Mouse (Mus musculus) heart, embryonic 12.5 days (tissue): ENCODE measurements around the gene Tapbp. TPM values are rescaled to one million over a fixed set of nuclear protein-coding genes. Genes with fewer than 3 reads are reported as not detected.

Source experiments
- ATAC-seq: fragments of 200-750 bp; cut with Nextera tagmentation; 2 replicates; pipeline ENCODE4 v1.8.0; 2017; ENCODE audit warnings: moderate TSS enrichment, moderate library complexity; ENCODE audit not compliant: insufficient number of reproducible peaks, low FRiP score
- H3K27ac ChIP-seq: fragments of 300-500 bp; sonication (generic); 2 replicates; pipeline ENCODE4 v1.5.1; 2016; ENCODE audit warnings: mild to moderate bottlenecking, moderate library complexity; ENCODE audit not compliant: poor library complexity, severe bottlenecking
- H3K27me3 ChIP-seq: fragments of 300-500 bp; sonication (generic); replicated peaks from 2 replicates; pipeline ENCODE4 v1.6.1; 2016; ENCODE audit warnings: mild to moderate bottlenecking, moderate library complexity
- H3K36me3 ChIP-seq: fragments of 300-500 bp; sonication (generic); 2 replicates; pipeline ENCODE4 v1.6.1; 2016; ENCODE audit warnings: mild to moderate bottlenecking, moderate library complexity
- H3K4me1 ChIP-seq: fragments of 300-500 bp; sonication (generic); replicated peaks from 2 replicates; pipeline ENCODE4 v1.6.1; 2016; ENCODE audit warnings: mild to moderate bottlenecking
- H3K4me2 ChIP-seq: fragments of 300-500 bp; sonication (generic); 2 replicates; pipeline ENCODE4 v1.6.1; 2016; ENCODE audit warnings: mild to moderate bottlenecking, moderate library complexity
- H3K4me3 ChIP-seq: fragments of 300-500 bp; sonication (generic); 2 replicates; pipeline ENCODE4 v1.5.1; 2016; ENCODE audit warnings: mild to moderate bottlenecking
- H3K9ac ChIP-seq: fragments of 300-500 bp; sonication (generic); 2 replicates; pipeline ENCODE4 v1.6.1; 2016; ENCODE audit warnings: mild to moderate bottlenecking, moderate library complexity
- H3K9me3 ChIP-seq: fragments of 300-500 bp; sonication (generic); replicated peaks from 2 replicates; pipeline ENCODE4 v1.6.1; 2016; ENCODE audit warnings: mild to moderate bottlenecking, moderate library complexity
- WGBS: fragments of 180-500 bp; shearing (Covaris S2); methylation state at CpG from one replicate; pipeline ENCODE4 v1.1.7; 2016; 5-methylcytosine and 5-hydroxymethylcytosine counted together
- microRNA-seq: library from miRNA; unstranded; fragments of <30 nt; microRNA quantifications from one replicate; pipeline ENCODE4, GENCODE M21; 2017
- polyA plus RNA-seq: library from polyadenylated mRNA; unstranded; fragments of >200 nt; fragmentation: Nextera tagmentation; extraction: Ambion mirVana; gene quantifications from 2 replicates; pipeline ENCODE4 v1.2.1, GENCODE M21; 2016

The Tapbp gene
- polyA plus RNA-seq, 1 experiment from 2014 or later, result 29.4 TPM

DNA sequence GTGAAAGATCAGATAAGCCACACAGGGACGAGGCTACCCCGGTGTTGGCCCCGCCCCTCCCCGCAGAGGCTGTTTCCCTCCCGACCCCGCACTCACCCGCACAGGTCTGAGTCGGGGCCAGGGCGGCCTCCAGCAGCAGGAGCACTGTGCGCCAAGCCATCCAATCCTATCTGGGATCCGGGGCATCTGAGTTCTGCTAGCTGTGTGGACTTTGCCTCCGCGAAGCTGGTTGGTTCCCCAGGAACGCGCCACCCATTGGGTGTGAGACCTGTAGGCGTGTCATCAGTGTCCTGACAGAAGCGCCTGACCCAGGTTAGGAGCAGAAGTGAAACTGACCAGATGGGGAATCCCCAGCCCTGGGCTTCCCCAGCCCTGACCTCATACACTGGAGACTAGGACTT is 62.9 kb downstream of the Tapbp start:
- Histone ChIP-seq H3K4me2 (peak overlapping the region; percentile 70), H3K9ac (no peak overlapping the region; the same call in 1 of the 2 replicates), H3K27me3 (peaks cover 57% of the 10 kb centered on the region), H3K4me1 (peaks cover 22% of the 10 kb centered on the region), H3K27ac (no peak overlapping the region), H3K9me3 (no peaks in the 10 kb centered on the region), H3K36me3 (no peaks in the 10 kb centered on the region), H3K4me3 (peak overlapping the region; percentile 42)
- ATAC-seq, result peak; percentile 84
- WGBS, result under 1% methylated on average over 17 of the region's 17 CpGs

Small RNAs within 50 kb of the gene (microRNA-seq; reads per million reads assigned to microRNA genes)
- gene Gm27740, result not detected

Other genes with a start within 250 kb of the Tapbp start
- gene Hnrnpm, start 229.0 kb upstream of the Tapbp start, polyA plus RNA-seq, result 257 and 259 TPM in 2 replicates
- 76.5 and 79.5 TPM in 2 replicates for gene March2, start 197.2 kb upstream of the Tapbp start, polyA plus RNA-seq
- 285 and 287 TPM in 2 replicates for gene Rab11b, start 155.4 kb upstream of the Tapbp start, polyA plus RNA-seq
- 6.9 and 7.5 TPM in 2 replicates for gene Angptl4, start 134.1 kb upstream of the Tapbp start, polyA plus RNA-seq
- gene Kank3, start 105.4 kb upstream of the Tapbp start, polyA plus RNA-seq, result 39.0 and 43.9 TPM in 2 replicates
- gene Rps28, start 91.3 kb upstream of the Tapbp start, polyA plus RNA-seq, result 570 and 574 TPM in 2 replicates
- 431 and 466 TPM in 2 replicates for gene Ndufa7, start 91.3 kb upstream of the Tapbp start, polyA plus RNA-seq
- 41.5 and 43.8 TPM in 2 replicates for gene Cd320, start 72.8 kb upstream of the Tapbp start, polyA plus RNA-seq
- gene Gm7029, start 42.1 kb upstream of the Tapbp start, polyA plus RNA-seq, result not detected in 2 replicates
- 3.5 and 5.5 TPM in 2 replicates for gene Kifc1, start 25.2 kb upstream of the Tapbp start, polyA plus RNA-seq
- gene Platr17, start 10.8 kb upstream of the Tapbp start, polyA plus RNA-seq, result 0.24 and 0.29 TPM in 2 replicates
- gene Daxx, start 6.5 kb upstream of the Tapbp start, polyA plus RNA-seq, result 36.8 and 39.0 TPM in 2 replicates
- 17.0 and 17.7 TPM in 2 replicates for gene Zbtb22, start within 50 bp of the Tapbp start, polyA plus RNA-seq
- 46.3 and 48.4 TPM in 2 replicates for gene Rgl2, start 13.6 kb downstream of the Tapbp start, polyA plus RNA-seq
- 127 and 129 TPM in 2 replicates for gene Pfdn6, start 24.4 kb downstream of the Tapbp start, polyA plus RNA-seq
- 25.3 and 26.5 TPM in 2 replicates for gene Wdr46, start 24.8 kb downstream of the Tapbp start, polyA plus RNA-seq
- 7.2 and 7.4 TPM in 2 replicates for gene B3galt4, start 35.6 kb downstream of the Tapbp start, polyA plus RNA-seq
- gene Vps52, start 39.9 kb downstream of the Tapbp start, polyA plus RNA-seq, result 43.0 and 43.9 TPM in 2 replicates
- gene Rps18, start 40.1 kb downstream of the Tapbp start, polyA plus RNA-seq, result 850 and 856 TPM in 2 replicates
- gene H2-K1, start 84.4 kb downstream of the Tapbp start, polyA plus RNA-seq, result 16.1 and 18.3 TPM in 2 replicates
- 14.9 and 16.5 TPM in 2 replicates for gene Ring1, start 108.8 kb downstream of the Tapbp start, polyA plus RNA-seq
- gene H2-Ke6, start 112.2 kb downstream of the Tapbp start, polyA plus RNA-seq, result 46.7 and 48.0 TPM in 2 replicates
- 128 and 130 TPM in 2 replicates for gene Slc39a7, start 115.8 kb downstream of the Tapbp start, polyA plus RNA-seq
- 34.7 and 36.9 TPM in 2 replicates for gene Rxrb, start 115.9 kb downstream of the Tapbp start, polyA plus RNA-seq
- 0.48 and 0.83 TPM in 2 replicates for gene Col11a2, start 123.5 kb downstream of the Tapbp start, polyA plus RNA-seq
- 0.26 and 0.37 TPM in 2 replicates for gene H2-Oa, start 176.4 kb downstream of the Tapbp start, polyA plus RNA-seq
- 3.9 and 7.8 TPM in 2 replicates for gene H2-DMa, start 203.6 kb downstream of the Tapbp start, polyA plus RNA-seq
- gene Brd2, start 206.7 kb downstream of the Tapbp start, polyA plus RNA-seq, result 89.4 and 90.6 TPM in 2 replicates
- 0.21 TPM in 1 of 2 replicates, not detected in the other for gene H2-DMb2, start 227.4 kb downstream of the Tapbp start, polyA plus RNA-seq
- 0.33 and 0.41 TPM in 2 replicates for gene H2-DMb1, start 237.2 kb downstream of the Tapbp start, polyA plus RNA-seq